Comparison of ENCODE assay signal across 20 mouse cellular contexts in genomic region chr14:58114146-58114545, GRCm38 (mm10).
DNase-seq lines count a peak whose midpoint lies in the region; ATAC-seq lines count a peak whose summit lies in the region.
"Had no signal": no experiment of that assay in that cellular context is flagged by ENCODE, and none has a peak within 500 bp of the region (broad histone marks: within the 10 kb centered on the region; RNA-seq: fewer than 3 reads in every experiment).

No protein-coding gene starts in this region.

- peak; percentile 72 for ATAC-seq in frontal cortex, adult (ENCODE audit: low TSS enrichment)
- ATAC-seq: CD4-positive, CD25-positive, alpha-beta regulatory T cell, adult 4 months; forebrain, embryonic 15.5 days; inflammation-experienced regulatory T-cells, adult 6 months; intestine, embryonic 16.5 days had no signal

- peak; percentile 65 for DNase-seq in cerebellum, adult 9-10 months
- DNase-seq in cerebellum, adult 11-12 months: no peak
- DNase-seq in frontal cortex, postnatal 36 days (ENCODE audit: low spot score in 2 of 2): no peak
- peak; percentile 65 for DNase-seq in brain, adult 2 months (ENCODE audit: low read depth, low spot score)
- DNase-seq in cerebellum, postnatal 25 days: peak; percentile 57 to 69
- DNase-seq in kidney, postnatal 14 days: no peak
- DNase-seq: adrenal gland, adult 2 months; adrenal gland, postnatal 14 days; embryo, embryonic 11 days; gastrocnemius, adult 2 months; gastrocnemius, postnatal 14 days; heart, adult 18-20 months; heart, postnatal 10 days; heart, postnatal 36 days; kidney, adult 2 months had no signal

Comparison
In these comparisons a context has a peak if more than half of its experiments do, and no peak if none do; other contexts are left out.
1. DNase-seq: peak in cerebellum, adult 9-10 months (single experiment), brain, adult 2 months (single experiment) and cerebellum, postnatal 25 days (2 of 2); none in cerebellum, adult 11-12 months (single experiment), frontal cortex, postnatal 36 days (0 of 2) and kidney, postnatal 14 days (single experiment).